Mouse (Mus musculus): Measurements from ENCODE around the gene Eif1ad. TPM values are rescaled to one million over a fixed set of nuclear protein-coding genes. Genes with fewer than 3 reads are reported as not detected.
"Not testable (repeated sequence)": the region's sequence is repeated elsewhere in the genome, so short reads cannot be mapped to it uniquely, and the experiment has no call there.

Gene Eif1ad
- polyA plus RNA-seq (2015; fragmentation: Nextera tagmentation; extraction: Ambion mirVana) = 54.9 and 62.3 TPM in 2 replicates

- Histone ChIP-seq H3K9ac (peak within 1 kb of the TSS; percentile 91), H3K36me3 (peaks cover 55% of the 10 kb centered on the region), H3K9me3 (no peaks in the 10 kb centered on the region), H3K4me3 (peak within 1 kb of the TSS; percentile 99), H3K4me2 (replicated peaks) (peak within 1 kb of the TSS; percentile 93), H3K27me3 (no peaks in the 10 kb centered on the region), H3K27ac (peak within 1 kb of the TSS; percentile 95), H3K4me1 (peaks cover 24% of the 10 kb centered on the region)
- WGBS = under 1% methylated on average over 78 of the region's 92 CpGs
- peak; percentile 97 for ATAC-seq (ENCODE audit: low FRiP score, low read depth)
Observed at GRCm38 (mm10) chr19:5366175-5367052, at the start of gene Eif1ad. Gene Eif1ad, plus strand, starts transcription at chr19:5366741.

GRCm38 (mm10) chr19:5323801-5324200 lies 42.7 kb upstream of the Eif1ad start:
- no peak for ATAC-seq (ENCODE audit: low FRiP score, low read depth)
- no peaks in the 10 kb centered on the region for H3K27me3 ChIP-seq
- no peak overlapping the region for H3K4me2 ChIP-seq (replicated peaks)
- H3K4me1 ChIP-seq = no peaks in the 10 kb centered on the region
- H3K4me3 ChIP-seq = no peak overlapping the region
- 59% methylated on average over 17 of the region's 17 CpGs for WGBS
- H3K36me3 ChIP-seq = no peaks in the 10 kb centered on the region
- no peaks in the 10 kb centered on the region for H3K9me3 ChIP-seq
- H3K27ac ChIP-seq = no peak overlapping the region
- no peak overlapping the region for H3K9ac ChIP-seq

DNA sequence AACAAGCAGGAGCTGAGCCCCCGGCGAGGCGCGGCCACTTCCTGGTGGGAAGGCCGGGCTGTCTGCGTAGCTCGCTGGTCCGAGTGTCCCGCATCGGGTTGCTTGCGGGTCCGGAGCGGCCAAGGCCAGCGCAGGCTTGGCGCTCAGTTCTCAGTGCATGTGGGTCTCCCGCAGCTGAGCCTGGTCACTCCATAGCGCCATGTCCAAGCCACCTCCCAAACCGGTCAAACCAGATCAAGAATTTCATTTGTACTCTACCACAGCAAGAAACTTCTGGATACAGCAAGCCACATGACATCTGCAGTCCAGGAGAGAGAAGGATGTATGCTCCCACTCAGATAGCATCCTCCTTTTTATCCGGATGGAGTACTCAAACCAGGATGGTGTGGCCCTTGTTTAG lies 38.6 kb upstream of the Eif1ad start:
- Histone ChIP-seq H3K4me1 (no peaks in the 10 kb centered on the region), H3K9ac (no peak overlapping the region), H3K27ac (no peak overlapping the region), H3K9me3 (no peaks in the 10 kb centered on the region), H3K27me3 (no peaks in the 10 kb centered on the region), H3K36me3 (no peaks in the 10 kb centered on the region), H3K4me3 (no peak overlapping the region), H3K4me2 (replicated peaks) (no peak overlapping the region)
- ATAC-seq (ENCODE audit: low FRiP score, low read depth) = no peak
- 73% methylated on average over 19 of the region's 19 CpGs for WGBS

- H3K36me3 ChIP-seq = no peaks in the 10 kb centered on the region
- WGBS = 63% methylated on average over 5 of the region's 5 CpGs
- no peak overlapping the region for H3K4me3 ChIP-seq
- H3K9me3 ChIP-seq = no peaks in the 10 kb centered on the region
- H3K4me1 ChIP-seq = no peaks in the 10 kb centered on the region
- ATAC-seq (ENCODE audit: low FRiP score, low read depth) = no peak
- H3K9ac ChIP-seq = 0 out of 2 replicates have a peak overlapping the region, but pooled peaks have one; percentile 13
- no peak overlapping the region for H3K27ac ChIP-seq
- H3K27me3 ChIP-seq = no peaks in the 10 kb centered on the region
- no peak overlapping the region for H3K4me2 ChIP-seq (replicated peaks)
Observed at GRCm38 (mm10) chr19:5334741-5335140, 31.8 kb upstream of the Eif1ad start.

DNA sequence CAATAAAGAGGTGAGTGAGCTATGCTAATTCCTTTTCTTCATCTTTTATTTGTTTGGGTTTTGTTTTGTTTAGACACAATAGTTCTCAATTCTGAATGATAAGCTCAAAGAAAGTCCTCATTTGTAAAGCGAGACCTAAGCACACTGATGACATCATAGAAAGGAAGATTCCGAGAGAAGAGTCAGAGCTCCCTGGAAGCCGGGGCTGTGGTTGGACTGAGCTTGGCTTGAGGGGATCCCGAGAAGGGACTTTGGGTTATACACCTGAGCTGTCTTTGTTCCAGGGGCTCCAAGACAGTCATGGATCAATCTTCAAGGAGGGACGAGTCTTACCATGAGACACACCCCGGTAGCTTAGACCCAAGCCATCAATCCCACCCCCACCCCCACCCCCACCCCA lies 31.1 kb upstream of the Eif1ad start, which contains the start of gene Catsper1:
Gene Catsper1 (plus strand): TSS at position 301 of the 400 bp plus-strand sequence.
- Histone ChIP-seq H3K9ac (0 out of 2 replicates have a peak within 1 kb of the TSS, but pooled peaks have one; percentile 13), H3K4me2 (replicated peaks) (no peak within 1 kb of the TSS), H3K27me3 (no peaks in the 10 kb centered on the region), H3K4me1 (no peaks in the 10 kb centered on the region), H3K27ac (no peak within 1 kb of the TSS), H3K36me3 (no peaks in the 10 kb centered on the region), H3K4me3 (no peak within 1 kb of the TSS), H3K9me3 (no peaks in the 10 kb centered on the region)
- 92% methylated on average over 6 of the region's 6 CpGs for WGBS
- no peak for ATAC-seq (ENCODE audit: low FRiP score, low read depth)

GRCm38 (mm10) chr19:5337975-5338374 lies 28.6 kb upstream of the Eif1ad start:
- Histone ChIP-seq H3K4me3 (no peak overlapping the region), H3K9ac (no peak overlapping the region), H3K36me3 (no peaks in the 10 kb centered on the region), H3K9me3 (no peaks in the 10 kb centered on the region), H3K27me3 (no peaks in the 10 kb centered on the region), H3K4me1 (no peaks in the 10 kb centered on the region), H3K4me2 (replicated peaks) (no peak overlapping the region), H3K27ac (no peak overlapping the region)
- ATAC-seq (ENCODE audit: low FRiP score, low read depth) = no peak
- 20% methylated on average over 5 of the region's 5 CpGs for WGBS

DNA sequence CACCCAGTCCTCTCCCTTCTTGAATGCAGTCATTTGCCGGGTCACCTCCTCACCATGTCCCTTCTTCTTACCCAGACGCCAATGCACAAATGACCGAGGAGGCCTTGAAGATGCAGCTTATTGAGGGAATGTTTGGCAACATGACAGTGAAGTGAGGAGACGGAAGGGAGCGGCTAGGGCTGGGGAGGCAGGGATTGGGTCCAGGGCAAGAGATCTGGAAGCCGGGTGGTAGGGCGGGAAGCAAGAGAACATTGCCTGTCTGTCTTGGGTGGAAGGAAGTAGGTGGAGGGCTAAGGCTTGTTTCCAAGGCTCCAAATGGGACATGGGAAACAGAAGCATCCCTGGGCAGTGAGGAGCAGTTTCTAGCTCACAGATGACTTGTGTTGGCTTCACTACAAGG lies 25.2 kb upstream of the Eif1ad start:
- no peaks in the 10 kb centered on the region for H3K9me3 ChIP-seq
- H3K27ac ChIP-seq = no peak overlapping the region
- no peaks in the 10 kb centered on the region for H3K27me3 ChIP-seq
- no peak overlapping the region for H3K9ac ChIP-seq
- H3K4me2 ChIP-seq (replicated peaks) = no peak overlapping the region
- WGBS = 86% methylated on average over 7 of the region's 7 CpGs
- no peak for ATAC-seq (ENCODE audit: low FRiP score, low read depth)
- H3K36me3 ChIP-seq = no peaks in the 10 kb centered on the region
- no peak overlapping the region for H3K4me3 ChIP-seq
- no peaks in the 10 kb centered on the region for H3K4me1 ChIP-seq

GRCm38 (mm10) chr19:5345297-5346131 lies 21.0 kb upstream of the Eif1ad start:
- 79% methylated on average over 6 of the region's 6 CpGs for WGBS
- H3K9me3 ChIP-seq = no peaks in the 10 kb centered on the region
- ATAC-seq (ENCODE audit: low FRiP score, low read depth) = peak; percentile 36; the same call in 1 of the 2 replicates

GRCm38 (mm10) chr19:5348064-5348463 lies 18.5 kb upstream of the Eif1ad start:
- WGBS = 85% methylated on average over 6 of the region's 6 CpGs

More at GRCm38 (mm10) chr19:5345297-5346131, 21.0 kb upstream of the Eif1ad start:
- no peak overlapping the region for H3K27ac ChIP-seq
- H3K9ac ChIP-seq = no peak overlapping the region
- H3K4me2 ChIP-seq (replicated peaks) = no peak overlapping the region
- H3K36me3 ChIP-seq = no peaks in the 10 kb centered on the region
- no peak overlapping the region for H3K4me3 ChIP-seq
- peaks cover 9% of the 10 kb centered on the region for H3K4me1 ChIP-seq
- peaks cover 21% of the 10 kb centered on the region for H3K27me3 ChIP-seq

GRCm38 (mm10) chr19:5348526-5349501 lies 17.7 kb upstream of the Eif1ad start:
- Histone ChIP-seq H3K9ac (peak overlapping the region; percentile 65), H3K4me3 (peak overlapping the region; percentile 40), H3K36me3 (no peaks in the 10 kb centered on the region), H3K27ac (no peak overlapping the region), H3K4me1 (peaks cover 9% of the 10 kb centered on the region), H3K9me3 (no peaks in the 10 kb centered on the region), H3K4me2 (replicated peaks) (peak overlapping the region; percentile 73), H3K27me3 (peaks cover 21% of the 10 kb centered on the region)
- WGBS = 4% methylated on average over 34 of the region's 34 CpGs
- no peak for ATAC-seq (ENCODE audit: low FRiP score, low read depth)

More at GRCm38 (mm10) chr19:5348064-5348463, 18.5 kb upstream of the Eif1ad start:
- H3K9ac ChIP-seq = no peak overlapping the region
- H3K4me2 ChIP-seq (replicated peaks) = no peak overlapping the region
- H3K9me3 ChIP-seq = no peaks in the 10 kb centered on the region
- H3K27ac ChIP-seq = no peak overlapping the region
- H3K4me3 ChIP-seq = no peak overlapping the region
- peaks cover 21% of the 10 kb centered on the region for H3K27me3 ChIP-seq
- no peak for ATAC-seq (ENCODE audit: low FRiP score, low read depth)
- H3K4me1 ChIP-seq = peaks cover 9% of the 10 kb centered on the region
- no peaks in the 10 kb centered on the region for H3K36me3 ChIP-seq

DNA sequence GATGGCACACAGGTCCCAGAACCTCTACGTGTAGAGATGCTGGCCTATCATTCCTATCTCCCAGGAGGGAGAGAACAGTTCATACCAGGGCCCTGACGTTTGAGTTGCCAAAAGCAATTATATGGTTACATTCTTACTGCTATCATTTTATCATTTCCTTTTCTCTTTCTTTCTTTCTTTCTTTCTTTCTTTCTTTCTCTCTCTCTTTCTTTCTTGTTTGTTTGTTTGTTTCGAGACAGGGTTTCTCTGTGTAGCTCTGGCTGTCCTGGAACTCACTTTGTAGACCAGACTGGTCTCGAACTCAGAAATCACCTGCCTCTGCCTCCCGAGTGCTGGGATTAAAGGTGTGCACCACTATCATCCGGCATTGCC lies 17.1 kb upstream of the Eif1ad start, which contains the start of gene Cst6:
Gene Cst6 (minus strand): TSS at position 73 of the 372 bp plus-strand sequence.
- peak within 1 kb of the TSS; percentile 40 for H3K4me3 ChIP-seq
- ATAC-seq (ENCODE audit: low FRiP score, low read depth); H3K27ac ChIP-seq; H3K36me3 ChIP-seq; H3K4me1 ChIP-seq; H3K9me3 ChIP-seq: not testable (repeated sequence)
- peak within 1 kb of the TSS; percentile 73 for H3K4me2 ChIP-seq (replicated peaks)
- H3K27me3 ChIP-seq = peaks cover 21% of the 10 kb centered on the region
- H3K9ac ChIP-seq = peak within 1 kb of the TSS; percentile 65
- 63% methylated on average over 6 of the region's 6 CpGs for WGBS

Data from limb, embryonic 13.5 days (tissue).